7 mouse cellular contexts compared by ENCODE assay signal in the genomic region with DNA sequence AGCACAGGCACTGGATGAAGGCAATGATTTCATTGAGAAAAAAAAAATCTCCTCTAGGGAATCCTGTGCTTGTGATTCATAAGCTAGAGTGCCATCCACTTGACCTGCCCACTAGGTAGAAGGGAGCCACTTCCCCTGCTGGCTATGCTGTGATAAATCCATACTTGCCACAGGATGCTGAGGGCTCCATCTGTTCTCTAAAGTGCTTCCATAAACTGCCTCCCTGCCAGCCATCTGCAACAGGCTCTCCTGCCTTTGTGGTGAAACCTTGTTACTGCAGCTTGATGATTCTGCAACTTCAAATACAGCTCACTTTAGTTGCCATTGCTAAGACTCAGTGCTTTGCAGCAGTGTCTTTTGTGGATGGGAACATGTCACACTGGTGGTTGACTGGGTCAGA.
A peak's percentile ranks its signal among the peaks of the same experiment; 100 is the strongest.
DNase-seq lines count a peak whose midpoint lies in the region; ATAC-seq lines count a peak whose summit lies in the region.

No protein-coding gene starts in this region.

- intact Hi-C loops in heart, postnatal 10 days (cut with DNase I) = no loop called here

- peak; percentile 14 for DNase-seq in layer of hippocampus, adult 9-11 months
- no peak for DNase-seq in layer of hippocampus, postnatal 14 days (ENCODE audit: low spot score in 2 of 2)
- DNase-seq in ZHBTc4 (ENCODE audit: low read depth, low spot score) = peak; percentile 7
- peak; percentile 52 to 58 for DNase-seq in cerebellum, adult 18-20 months
- no peak for DNase-seq in thymus, postnatal 25 days
- no peak for DNase-seq in heart, postnatal 10 days

- peak; percentile 21; the same call in 1 of the 2 replicates for ATAC-seq in granulocyte monocyte progenitor cell, adult 5-6 weeks (replicated peaks; ENCODE audit: poor library complexity, severe bottlenecking)

Comparison
In these comparisons a context has a peak if more than half of its experiments do, and no peak if none do; other contexts are left out.
1. DNase-seq: peak in layer of hippocampus, adult 9-11 months (single experiment), ZHBTc4 (single experiment) and cerebellum, adult 18-20 months (2 of 2); none in layer of hippocampus, postnatal 14 days (0 of 2), thymus, postnatal 25 days (single experiment) and heart, postnatal 10 days (0 of 2).